Mouse (Mus musculus): ENCODE results near the gene Cbr3.
"Not testable (repeated sequence)": the region's sequence is repeated elsewhere in the genome, so short reads cannot be mapped to it uniquely, and the experiment has no call there.

The Cbr3 gene

GRCm38 (mm10) chr16:93682689-93683507, at the start of gene Cbr3:
TSS of gene Cbr3 (plus strand) at chr16:93683215.
- peak; percentile 83 to 84 for DNase-seq

DNA sequence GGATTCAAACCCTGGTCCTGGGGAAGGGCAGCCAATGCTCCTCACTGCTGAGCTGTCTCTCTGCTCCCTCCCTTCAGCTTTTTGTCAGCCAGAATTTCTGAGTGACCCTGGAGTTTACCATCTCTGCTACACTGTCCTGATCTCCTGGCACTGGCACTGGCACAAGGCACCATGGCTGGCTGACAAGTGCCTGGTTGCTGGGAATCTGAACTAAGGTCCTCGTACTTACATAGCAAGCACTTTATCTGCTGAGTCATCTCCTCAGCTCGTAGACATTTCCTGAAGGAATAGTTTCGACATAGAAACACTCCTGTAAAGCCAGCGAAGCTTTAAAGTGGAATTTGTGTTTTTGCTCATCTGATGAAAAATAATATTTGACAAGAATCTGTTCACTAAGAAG, 39.0 kb upstream of the Cbr3 start:
- DNase-seq, result no peak

DNA sequence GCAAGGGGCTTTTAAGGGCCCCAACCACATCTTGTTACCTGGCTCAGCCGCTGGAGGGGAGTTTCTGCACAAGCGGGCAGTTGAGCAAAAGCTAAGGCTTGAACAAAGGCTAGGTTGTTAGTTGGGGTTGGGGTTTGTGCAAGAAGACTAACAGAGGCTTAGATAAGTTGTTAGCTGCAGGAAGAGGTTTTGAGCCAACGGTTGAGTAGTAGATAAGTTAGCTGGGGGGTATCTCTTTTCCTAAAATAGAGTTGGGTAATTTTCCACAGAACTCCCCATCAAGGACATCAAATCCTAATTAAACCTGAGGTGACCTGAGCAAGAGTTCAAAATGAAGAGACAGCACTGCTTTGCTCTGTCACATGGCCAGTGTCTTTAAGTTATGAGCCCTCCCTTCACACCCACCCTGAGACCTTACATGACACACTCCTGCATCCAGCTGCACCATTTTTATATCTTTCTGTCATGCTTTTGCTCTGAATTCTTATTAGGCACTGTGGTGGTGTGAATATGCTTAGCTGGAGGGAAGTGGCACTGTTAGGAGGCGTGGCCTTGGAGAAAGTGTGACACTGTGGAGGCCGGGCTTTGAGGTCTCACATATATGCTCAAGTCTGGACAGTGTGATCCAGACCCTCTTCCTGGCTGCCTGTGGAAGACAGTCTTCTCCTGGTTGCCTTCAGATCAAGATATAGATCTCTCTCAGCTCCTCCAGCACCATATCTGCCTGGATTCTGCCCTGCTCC, 34.4 kb upstream of the Cbr3 start:
- DNase-seq, result no peak

DNA sequence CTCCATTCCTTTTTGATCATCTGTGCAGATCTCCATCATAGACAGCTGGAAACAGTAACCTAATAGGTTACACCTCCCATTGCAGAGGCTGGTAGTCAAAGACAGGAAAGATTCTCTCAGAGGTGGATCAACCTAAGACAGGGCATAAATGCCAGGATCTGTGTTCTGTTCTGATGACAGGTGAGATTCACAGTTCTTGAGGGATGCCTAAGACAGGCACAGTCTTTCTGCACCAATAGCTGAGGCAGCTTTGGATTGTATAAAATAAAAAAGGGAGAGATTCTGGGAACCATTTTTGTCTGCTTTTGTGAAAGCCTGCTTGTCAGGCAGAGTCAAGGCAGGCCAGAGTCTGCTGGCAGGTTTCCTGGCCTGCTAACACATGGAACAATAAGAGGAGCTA, 15.0 kb upstream of the Cbr3 start:
- no peak for DNase-seq

- DNase-seq, result no peak
These were observed 13.5 kb upstream of the Cbr3 start for GRCm38 (mm10) chr16:93669521-93669920.

DNA sequence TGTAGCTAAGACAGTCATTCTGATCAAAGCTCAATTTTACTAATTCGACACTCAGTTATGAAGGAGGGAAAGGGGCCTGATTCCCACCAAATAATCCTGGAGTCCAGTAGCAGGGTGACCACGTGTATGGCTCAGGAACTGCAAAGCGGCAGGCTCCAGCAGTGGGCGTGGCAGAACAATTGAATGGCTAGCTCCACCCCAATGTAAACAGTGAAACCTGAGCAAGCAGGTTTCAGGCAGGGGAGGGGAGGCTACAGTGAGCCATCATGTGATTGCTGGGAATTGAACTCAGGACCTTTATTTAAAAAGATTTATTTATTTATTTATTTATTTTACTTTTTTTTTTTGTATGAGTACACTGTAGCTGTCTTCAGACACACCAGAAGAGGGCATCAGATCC, 12.5 kb upstream of the Cbr3 start:
- DNase-seq, result not testable (repeated sequence)

DNA sequence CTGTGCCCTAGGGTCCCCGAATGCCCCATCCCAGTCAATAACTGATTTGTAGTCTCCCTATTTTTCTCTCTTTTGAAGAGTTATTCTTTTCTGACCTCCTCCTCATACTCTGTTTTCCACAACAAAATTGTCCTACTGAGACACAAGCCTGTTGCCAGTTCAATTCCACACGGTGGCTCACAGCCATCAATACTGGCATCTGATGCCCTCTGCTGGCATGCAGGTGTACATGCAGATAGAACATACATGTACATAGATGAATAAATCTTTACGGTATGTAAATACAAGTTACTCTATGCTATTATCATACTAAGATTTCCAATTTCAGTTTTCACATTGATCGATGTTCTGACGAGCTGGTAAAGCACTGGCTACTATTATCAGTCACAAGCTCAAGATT, 12.0 kb upstream of the Cbr3 start:
- DNase-seq, result no peak

DNA sequence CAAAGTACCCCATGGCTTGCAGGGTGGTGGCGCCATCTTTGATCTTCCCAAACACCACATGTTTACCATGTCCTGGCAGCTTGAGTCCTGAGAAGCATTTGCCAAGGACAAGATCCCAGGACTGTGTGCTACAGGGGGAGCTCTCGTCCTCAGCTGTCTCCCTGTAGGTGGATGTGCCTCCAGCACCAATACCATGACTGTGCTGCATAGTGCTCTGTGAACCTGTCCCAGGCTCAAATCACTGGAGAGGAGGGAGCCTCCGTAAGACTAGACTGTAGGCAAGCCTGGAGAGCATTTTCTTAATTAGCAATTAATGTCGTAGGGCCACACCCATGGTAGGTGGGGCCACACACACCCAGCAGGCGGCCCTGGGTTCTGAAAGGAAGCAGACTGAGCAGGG, 6.6 kb upstream of the Cbr3 start:
- DNase-seq, result no peak

DNA sequence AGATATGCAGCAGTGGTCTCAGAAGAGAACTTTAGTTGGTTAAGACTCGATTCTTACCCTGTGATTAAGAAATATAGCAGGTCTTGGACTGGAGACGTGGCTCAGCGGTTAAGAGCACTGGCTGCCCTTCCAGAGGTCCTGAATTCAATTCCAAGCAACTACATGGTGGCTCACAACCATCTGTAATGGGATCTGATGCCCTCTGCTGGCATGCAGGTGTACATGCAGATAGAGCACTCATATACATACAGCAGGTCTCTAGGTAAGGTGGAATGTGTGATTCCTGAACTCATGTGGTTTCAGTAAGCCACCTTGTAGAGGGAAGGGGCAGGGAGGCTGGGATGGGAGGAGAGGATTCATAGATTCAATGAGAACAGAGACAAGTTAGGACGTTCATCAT, 4.8 kb upstream of the Cbr3 start:
- no peak for DNase-seq

- DNase-seq, result no peak
These were observed 3.9 kb upstream of the Cbr3 start for GRCm38 (mm10) chr16:93679165-93679564.

GRCm38 (mm10) chr16:93682156-93682688, 793 bp upstream of the Cbr3 start:
- no peak for DNase-seq

DNA sequence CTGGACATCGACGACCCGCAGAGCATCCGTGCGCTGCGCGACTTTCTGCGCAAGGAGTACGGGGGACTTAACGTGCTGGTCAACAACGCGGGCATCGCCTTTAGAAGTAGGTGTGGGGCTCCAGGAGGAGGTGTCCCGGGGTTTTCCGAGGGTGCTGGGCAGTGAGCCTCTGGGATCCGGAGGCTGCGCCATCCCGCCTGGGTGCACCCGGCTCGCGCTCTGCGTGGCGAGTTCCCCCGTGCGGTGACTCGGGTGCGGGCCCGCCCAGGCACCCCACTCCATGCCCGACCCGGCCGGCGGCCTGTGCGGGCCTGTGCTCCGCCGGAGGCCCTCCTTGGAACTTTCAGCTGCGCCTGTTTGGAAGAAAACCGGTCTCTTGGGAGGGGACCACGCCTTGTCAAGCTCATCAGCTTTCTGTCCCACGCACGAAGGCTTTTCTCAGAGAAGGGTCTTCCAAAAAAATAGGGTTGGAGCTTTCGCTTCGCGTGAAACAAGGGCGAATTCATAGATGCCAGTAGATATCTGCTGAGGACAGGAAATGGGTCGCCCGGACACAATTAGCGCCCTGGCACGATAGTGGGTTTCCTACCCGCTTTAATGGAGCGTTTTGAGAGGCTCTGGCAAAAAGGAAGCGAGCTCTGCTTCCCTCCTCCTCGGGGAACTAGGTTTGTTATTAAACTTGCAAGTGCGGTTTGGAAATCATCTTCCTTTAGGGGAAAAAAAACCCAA, 657 bp downstream of the Cbr3 start:
- DNase-seq, result peak; percentile 32 to 33

- DNase-seq, result peak in 1 of 2 experiments; percentile 12
These were observed 1.4 kb downstream of the Cbr3 start for GRCm38 (mm10) chr16:93684441-93684840.

DNA sequence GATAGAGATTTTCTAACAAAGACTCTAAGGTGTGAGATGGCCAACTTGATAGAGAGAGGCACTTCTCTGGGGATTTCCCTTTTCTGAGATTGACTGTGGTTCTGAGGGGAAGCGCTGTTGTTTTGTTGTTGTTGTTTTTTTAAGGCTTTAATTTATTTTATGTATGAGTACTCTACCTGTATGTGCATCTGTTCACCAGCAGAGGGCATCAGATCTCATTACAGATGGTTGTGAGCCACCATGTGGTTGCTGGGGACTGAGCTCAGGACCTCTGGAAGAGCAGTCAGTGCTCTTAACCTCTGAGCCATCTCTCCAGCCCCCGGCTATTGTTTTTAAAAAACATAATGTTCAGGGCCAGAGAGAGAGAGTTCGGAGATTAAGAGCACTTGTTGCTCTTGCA, 2.8 kb downstream of the Cbr3 start:
- DNase-seq, result peak; percentile 8 to 13

GRCm38 (mm10) chr16:93686421-93686820, 3.4 kb downstream of the Cbr3 start:
- no peak for DNase-seq

- DNase-seq, result peak; percentile 34 to 35
These were observed 3.9 kb downstream of the Cbr3 start for GRCm38 (mm10) chr16:93686945-93687344.

DNA sequence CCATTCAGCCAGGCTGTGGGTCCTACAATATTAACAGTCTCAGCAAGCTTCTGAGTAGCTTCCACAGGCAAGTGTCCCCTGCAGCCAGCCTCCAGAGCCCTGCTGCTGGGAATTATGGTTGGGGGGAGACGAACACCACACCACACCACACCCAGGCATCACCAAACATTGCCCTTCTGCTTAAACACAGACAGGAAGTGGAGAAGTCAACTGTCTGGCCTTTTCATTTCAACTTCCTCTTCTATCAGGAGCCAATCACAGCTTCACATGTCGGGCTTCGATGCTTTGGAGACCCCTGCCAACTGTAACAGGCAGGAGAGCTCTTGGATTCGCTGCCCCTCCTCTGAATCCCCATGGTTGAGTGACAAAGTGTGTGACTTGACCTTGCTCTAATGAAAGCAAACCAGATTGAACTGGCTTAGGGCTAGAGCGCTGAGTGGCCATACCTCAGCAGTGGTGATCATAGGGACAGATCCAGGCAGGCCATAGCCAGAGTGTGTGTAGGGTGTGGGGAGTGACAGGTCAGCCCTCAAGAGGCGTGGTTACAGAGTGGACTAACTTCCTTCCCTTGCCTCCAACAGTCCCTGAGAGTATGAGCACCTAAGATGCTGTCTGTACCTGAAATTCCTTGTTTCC, 8.3 kb downstream of the Cbr3 start:
- no peak for DNase-seq

DNA sequence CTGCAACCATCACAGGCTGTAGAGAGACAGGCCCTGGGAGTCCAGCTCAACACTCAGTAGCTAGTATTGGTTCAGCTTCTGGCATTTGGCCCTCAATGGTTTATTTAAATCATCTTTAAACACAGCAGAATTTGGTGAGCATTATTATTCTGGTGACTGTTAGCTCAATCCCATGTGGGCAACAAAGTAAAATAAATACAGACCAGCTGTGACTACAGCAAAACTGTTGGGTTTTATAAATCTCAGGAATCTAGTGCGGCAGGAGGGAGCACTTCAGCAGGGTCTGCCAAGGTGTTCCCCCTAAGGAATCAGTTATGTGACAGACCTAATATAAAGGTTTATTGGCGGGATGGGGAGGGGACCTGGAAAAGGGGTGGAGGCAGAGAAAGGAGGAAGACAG, 9.7 kb downstream of the Cbr3 start:
- no peak for DNase-seq

DNA sequence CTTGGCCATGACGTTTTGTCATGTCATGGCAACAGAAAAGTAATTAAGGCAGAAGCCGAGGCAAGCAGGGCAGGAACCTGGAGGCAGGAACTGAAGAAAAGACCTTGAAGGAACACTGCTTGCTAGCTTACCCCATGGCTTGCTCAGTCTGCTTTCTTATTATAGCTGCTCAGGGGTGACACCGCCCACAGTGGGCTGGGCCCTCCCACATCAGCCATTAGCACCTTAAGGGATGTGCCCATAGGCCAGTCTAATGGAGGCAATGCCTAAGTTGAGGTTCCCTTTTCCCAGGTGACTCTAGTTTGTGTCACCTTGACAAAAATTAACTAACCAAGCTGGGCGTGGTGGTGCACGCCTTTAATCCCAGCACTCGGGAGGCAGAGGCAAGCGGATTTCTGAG, 24.1 kb downstream of the Cbr3 start:
- DNase-seq, result no peak

GRCm38 (mm10) chr16:93709217-93709616, 26.2 kb downstream of the Cbr3 start:
- no peak for DNase-seq

DNA sequence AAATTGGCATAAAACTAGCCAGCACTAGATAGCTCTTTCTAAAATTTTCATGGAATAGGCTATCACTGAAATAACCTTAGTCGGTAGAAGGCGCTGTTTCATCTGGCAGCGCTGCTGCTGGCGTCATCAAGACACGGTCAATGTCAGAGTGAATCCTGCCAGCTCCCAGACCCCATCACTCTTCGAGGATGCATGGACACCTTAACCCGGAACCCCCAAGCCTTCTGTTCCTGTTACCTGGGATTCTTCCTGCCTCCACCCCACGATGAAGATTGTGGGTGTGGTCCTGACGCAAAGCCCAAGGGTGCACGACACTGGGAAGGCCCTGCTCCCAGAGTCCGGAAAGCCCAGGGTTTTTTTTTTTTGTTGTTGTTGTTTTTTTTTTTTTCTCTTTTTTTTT, 27.9 kb downstream of the Cbr3 start:
- peak; percentile 76 to 80 for DNase-seq

DNA sequence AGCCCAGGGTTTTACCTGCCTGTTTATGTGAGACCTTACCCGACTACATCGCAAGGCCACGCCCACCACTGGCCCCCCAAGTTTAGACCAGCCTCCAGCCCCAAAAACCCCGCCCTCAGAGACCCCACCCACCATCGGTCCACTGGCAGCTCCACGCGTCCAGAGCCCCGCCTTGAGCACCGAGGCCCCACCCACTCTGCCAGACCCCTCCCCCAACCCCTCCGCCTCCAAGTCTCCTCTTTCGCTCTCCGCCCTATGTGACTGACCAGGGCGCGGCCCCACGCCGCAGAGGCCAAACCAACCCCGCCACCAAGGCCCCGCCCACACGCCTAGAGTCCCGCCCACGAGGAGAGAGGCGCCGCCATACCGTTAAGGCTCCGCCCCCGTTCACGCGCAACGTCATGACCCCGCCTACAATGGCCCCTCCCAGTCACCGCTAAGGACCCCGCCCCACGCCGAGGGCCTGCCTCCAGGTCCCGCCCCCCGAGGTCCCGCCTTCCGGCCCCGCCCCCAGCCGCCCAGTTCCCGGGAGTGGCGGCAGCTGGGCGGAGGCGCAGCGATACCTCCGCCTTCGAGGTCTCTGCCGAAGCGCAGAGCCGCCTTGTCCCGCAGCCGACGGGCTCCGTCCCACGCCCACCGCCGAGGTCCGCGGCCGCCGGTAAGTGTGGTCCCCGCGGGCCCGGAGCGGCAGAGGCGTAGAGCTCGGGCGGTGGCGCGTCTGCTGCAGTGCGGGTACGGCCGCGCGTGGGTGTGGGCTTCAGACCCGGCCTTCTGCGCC, 28.6 kb downstream of the Cbr3 start, which contains the start of gene Dop1b:
Dop1b (plus strand) TSS at position 494 of the 778 bp plus-strand sequence.
- peak; percentile 100 for DNase-seq
